Mouse (Mus musculus) cerebellum, adult 9-11 months (tissue): ENCODE measurements at regions not wholly inside any gene's neighbourhood (a gene's known extent, or its start where the extent isn't known, plus 50 kb on each side); places are given as distances from the start of the nearest gene placed in this dataset.
A peak's percentile ranks its signal among the peaks of the same experiment; 100 is the strongest.

Experiments used
- DNase-seq: peaks from one replicate; pipeline ENCODE4 v3.0.0; 2022

GRCm38 (mm10) chr15:88379951-88380623 lies 220.0 kb upstream of the Zdhhc25 start:
- no peak for DNase-seq

DNA sequence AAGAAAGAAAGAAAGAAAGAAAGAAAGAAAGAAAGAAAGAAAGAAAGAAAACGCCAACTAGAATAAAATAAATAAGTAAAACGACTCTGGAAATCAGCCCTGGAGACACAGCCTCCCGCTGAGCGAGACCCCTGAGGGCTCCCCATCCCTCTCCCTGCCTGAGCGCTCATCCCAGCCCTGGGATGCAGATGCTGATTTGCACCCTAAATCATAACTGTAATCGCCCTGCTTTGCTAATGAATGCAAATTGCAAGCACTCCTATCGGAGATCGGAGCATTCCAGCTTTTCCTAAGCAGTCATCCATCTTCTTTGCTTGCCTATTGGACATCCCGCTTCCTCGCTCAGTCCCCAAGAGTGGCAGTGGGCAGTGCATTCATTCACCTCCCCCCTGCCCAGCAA lies 218.7 kb upstream of the Zdhhc25 start:
- no peak for DNase-seq

DNA sequence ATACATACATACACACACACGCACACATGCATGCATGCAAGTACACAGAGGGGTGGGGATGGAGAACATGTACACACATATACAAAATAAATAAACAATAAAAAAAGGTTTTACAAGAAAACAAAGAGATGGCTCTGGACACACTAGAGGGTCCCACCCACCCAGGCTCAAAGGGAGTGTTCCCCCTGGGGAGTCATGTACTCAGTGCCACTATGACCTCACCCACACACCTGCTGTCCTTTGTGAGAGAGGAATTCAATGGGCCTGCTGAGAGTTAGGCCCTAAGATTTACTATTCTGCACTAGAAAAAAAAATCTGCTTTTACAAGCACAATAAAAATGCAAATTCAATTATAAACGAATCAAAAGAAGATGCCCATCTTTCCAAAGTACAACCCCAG lies 214.2 kb upstream of the Zdhhc25 start:
- no peak for DNase-seq

DNA sequence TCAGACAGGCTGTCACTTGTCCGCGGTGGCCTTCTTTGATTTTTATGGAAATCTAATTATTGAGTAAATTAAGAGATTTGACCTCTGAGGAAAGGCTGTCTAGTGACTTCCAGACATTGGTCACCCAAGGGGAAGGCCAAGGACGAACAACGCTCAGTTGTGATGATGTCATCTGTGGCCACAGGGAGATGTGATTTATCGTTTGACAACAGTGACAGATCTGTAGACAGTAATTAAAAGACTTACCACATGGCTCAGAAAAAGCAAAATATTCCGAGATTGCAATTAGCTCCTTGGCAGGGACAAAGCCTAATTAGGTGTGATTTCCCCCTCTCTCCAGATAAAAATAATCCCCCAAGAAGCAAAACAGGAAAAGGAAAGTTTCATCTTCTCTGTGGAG lies 213.4 kb upstream of the Zdhhc25 start:
- DNase-seq: no peak

DNA sequence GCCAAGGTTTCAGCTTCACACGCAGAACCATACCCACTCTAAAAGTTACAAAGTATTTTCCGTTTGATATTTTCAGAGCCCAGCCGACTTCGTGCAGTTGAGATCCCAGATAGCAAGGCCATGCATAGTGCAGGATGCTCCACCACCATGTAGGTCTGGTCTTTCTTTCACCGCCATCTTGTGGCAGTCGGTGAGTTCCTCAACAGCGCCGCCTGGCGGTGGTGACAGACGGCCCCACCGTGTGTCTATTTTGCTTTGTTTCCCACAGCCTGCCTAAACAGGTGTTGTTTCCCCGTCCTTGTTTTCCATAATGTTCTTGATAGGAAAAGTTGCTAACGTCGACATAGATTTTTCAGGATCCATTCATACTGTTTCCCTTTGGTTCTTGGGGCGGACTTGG lies 208.3 kb upstream of the Zdhhc25 start:
- no peak for DNase-seq

GRCm38 (mm10) chr15:88399064-88399463 lies 201.0 kb upstream of the Zdhhc25 start:
- no peak for DNase-seq

DNA sequence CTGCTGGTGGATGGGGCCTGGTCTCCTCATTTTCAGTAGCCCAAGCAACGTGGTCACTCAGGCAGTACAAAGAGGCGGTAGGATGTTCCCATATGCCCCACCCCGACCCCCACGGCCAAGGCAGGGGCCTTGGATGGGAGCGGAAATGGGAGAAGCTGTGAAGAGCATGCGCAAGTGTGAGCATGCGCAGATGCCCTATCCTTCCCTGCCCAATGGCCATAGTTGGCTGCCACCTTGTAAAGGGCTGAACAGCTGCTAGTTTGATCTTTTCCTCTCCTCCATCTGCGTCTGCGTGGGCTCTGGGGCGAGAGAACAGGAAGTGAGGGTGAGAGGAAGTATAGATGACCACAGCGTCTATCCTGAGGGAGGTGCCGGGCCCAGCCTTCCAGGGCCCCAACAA lies 200.1 kb upstream of the Zdhhc25 start:
- DNase-seq: no peak

GRCm38 (mm10) chr15:88400787-88401186 lies 199.3 kb upstream of the Zdhhc25 start:
- DNase-seq: no peak

- peak; percentile 6 for DNase-seq
Measured at GRCm38 (mm10) chr15:88408461-88409379, 191.4 kb upstream of the Zdhhc25 start.

- no peak for DNase-seq
Measured at GRCm38 (mm10) chr15:88414206-88414605, 185.9 kb upstream of the Zdhhc25 start.

DNA sequence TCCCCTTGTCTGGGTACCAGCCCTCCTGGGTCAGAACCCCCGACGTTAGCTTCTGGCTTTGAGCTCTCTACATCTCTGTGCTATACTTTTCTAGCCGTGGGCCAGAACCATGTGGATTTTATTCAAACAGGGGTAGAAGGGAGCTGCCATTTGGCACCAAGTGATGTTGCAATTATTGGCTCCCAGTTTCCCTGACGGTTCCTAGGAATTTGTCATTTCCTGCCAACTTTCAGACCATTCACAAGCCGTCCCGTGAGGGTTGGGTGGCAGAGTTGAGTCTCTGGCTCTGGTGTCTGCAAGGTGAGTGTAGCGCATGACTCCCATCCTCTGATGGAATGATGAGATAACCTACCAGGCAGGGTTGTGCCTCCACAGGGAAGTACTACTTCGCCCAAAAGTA lies 181.2 kb upstream of the Zdhhc25 start:
- DNase-seq: no peak

DNA sequence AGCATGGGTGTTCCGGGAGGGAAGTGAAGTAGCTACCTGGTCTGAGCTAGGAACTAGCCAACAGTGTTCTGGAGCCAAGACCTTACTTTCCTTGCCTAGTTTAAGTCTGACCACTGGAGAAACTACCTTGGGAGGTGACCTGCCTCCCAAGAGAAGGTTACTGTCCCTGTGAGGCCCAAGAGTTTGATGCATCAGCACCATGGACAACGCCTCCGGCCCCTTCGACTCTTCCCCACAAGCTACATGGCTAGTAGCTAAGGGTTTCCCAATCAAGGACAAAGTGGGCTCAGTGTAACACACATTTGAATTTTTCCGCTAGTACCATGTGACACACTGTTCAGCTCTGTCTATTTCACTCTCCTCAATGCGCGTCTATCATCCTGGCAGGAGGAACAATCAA lies 171.7 kb upstream of the Zdhhc25 start:
- DNase-seq: no peak

- peak; percentile 48 for DNase-seq
Measured at GRCm38 (mm10) chr15:88430941-88431340, 169.2 kb upstream of the Zdhhc25 start.

DNA sequence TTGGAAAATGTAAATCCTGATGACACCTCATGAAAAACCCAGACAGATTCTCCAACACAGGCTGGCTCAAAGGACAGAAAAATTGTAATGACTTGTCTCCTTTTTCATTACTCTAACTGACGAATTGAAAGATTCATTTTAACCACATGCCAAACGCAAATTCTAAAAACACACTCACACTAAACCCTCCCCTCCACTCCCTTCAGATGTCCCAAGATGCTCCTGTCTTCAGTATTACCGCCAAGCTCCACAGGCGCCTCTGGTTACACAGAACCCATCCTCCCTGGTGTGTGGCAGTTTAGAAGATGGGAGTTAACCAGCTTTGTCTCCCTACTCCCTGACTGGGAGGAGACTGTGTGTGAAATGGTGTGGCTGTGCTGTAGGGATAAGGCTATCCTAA lies 151.8 kb upstream of the Zdhhc25 start:
- no peak for DNase-seq

DNA sequence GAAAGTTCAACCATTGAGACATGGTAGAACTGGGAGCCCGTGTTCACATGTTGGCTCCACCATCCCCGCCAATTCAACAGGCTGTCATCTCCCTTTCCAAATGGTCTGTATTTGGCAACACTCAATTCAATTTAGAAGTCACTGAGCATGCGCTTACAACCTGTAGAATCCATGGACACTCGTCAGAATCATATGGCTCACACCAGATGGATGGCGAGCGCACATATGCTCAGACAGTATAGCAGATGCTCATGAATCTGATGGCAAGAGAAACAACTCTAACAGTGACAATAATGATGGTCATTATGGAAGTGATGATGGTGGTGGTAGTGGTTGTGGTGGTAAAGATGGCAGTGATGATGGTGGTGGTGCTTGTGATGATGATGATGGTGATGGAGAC lies 148.9 kb upstream of the Zdhhc25 start:
- no peak for DNase-seq

DNA sequence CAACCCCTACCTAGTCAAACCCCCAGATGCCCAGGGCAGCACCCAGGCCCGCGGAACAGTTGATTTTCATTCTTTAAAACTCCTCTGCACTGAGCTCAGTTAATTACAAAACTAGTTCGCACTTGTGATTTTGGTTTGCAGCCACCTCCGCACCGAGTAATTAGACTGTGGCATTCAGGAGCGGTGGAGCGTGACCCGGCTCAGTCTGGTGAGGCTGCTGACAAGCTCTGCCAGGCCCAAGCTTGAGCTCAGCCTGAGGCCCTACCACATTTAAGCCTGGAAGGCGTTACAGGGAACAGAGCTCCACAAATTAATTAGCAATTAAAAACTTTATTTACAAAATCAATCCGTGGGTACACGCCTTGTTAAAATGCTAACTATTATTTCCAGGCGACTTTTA lies 132.0 kb upstream of the Zdhhc25 start:
- no peak for DNase-seq

DNA sequence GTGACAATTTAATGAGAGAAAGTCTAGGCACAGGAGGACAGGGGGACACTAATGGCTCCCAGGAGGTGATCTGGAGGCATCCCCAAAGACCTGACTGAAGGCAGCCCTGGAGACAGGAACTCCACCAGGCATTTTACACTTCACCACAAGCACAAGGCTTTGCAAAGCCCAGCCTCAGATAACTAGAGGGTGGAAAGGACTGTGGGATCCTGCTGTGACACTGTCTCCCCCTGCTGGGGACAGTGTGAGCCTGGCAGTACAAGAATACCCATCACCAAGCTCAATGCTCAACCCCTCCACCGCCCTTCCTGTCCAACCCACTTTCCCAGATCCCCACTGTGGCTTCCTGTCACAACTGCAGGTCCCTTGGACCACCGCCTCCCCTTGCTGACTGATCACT lies 131.3 kb upstream of the Zdhhc25 start:
- DNase-seq: peak; percentile 7

- no peak for DNase-seq
Measured at GRCm38 (mm10) chr15:88469508-88470455, 130.3 kb upstream of the Zdhhc25 start.

GRCm38 (mm10) chr15:88472351-88473100 lies 127.6 kb upstream of the Zdhhc25 start:
- no peak for DNase-seq

DNA sequence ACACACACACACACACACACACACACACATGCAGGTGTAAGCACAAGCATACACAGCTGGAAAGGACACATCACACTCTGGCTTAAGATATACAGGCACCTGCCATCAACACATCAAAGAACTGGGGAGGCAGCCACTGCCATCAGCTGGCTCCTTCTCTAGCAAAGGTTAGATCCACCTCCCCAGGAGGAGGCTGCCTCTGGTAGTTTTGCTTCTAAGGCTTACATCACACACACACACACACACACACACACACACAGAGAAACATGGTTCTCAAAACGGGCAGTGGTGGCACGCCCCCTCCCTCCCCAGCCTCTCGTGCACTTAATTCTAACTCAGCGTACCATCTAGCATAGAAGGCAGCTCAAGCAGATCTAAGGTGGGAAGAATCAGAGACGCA lies 126.9 kb upstream of the Zdhhc25 start:
- DNase-seq: no peak

DNA sequence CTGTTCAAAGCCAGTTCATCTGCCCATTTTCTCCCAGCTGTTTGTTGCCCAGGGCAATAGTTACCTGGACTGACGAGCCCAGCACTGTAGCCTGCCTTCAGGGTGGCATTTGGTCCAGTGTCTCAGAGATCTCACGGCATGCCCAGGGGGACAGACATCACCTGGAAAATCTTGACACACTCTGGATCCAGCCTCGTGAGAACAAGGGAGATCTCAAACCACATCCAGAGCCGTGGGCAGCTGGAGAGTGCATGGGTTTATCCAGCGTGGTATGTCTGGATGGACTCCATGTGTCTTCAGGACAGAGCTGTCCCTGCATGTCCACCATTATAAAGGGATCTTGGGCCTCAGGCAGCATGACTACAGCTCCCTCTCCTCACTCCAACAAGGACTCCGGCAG lies 116.6 kb upstream of the Zdhhc25 start:
- no peak for DNase-seq

GRCm38 (mm10) chr15:88489715-88490114 lies 110.4 kb upstream of the Zdhhc25 start:
- no peak for DNase-seq
